Mouse (Mus musculus): ENCODE measurements around the gene Tmem175. TPM values are rescaled to one million over a fixed set of nuclear protein-coding genes. Genes with fewer than 3 reads are reported as not detected.

Gene Tmem175
- polyA plus RNA-seq (2015; fragmentation: Illumina TruSeq; extraction: RNeasy Lipid Tissue Mini Kit (QIAGEN cat#74804); ENCODE audit: low read depth, low replicate concordance): 39.2 TPM

DNA sequence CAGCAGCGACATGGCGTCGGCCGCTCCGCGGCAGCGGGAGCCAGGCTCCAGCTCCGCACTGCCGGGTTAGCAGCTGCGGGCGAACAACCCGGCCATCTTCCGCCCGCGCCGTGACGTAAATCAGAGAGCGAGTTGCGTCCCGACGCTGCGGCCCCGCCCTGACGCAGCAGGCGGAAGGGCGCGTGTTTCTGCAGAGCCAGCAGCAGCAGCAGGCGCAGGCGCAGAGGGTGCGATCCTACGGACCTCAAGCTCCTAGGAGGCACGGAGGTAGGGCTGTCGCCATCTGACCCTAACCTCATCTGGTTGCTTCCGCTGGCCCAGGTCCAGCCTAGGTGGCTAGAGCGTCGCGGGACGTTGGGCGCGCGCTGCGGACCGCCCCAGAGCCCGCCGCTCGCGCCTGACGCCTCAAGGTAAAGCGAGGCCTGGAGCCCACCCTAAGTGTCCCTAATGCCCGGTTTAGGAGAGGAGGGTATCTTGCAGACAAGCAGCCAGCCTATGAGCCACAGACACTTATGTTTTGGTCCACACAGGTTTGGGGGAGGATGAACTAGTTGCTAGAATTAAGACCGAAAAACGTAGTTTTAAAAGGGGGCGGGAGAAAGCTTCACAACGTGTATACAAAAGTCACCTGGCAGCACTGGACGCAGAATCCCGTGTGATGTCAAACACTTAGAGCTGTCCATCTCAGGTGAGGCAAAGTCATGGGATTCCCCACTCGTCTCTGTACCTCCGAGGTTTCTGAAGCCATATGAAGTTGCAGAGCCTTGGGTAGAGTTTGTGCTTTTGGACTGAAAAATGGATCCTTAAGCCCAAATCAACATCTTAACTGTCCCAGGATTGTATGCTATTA is at the start of gene Tmem175, which contains the start of gene Gak:
Tmem175 (plus strand) TSS at position 137 of the 850 bp plus-strand sequence.
Gak (minus strand) TSS at position 122 of the 850 bp plus-strand sequence.

DNA sequence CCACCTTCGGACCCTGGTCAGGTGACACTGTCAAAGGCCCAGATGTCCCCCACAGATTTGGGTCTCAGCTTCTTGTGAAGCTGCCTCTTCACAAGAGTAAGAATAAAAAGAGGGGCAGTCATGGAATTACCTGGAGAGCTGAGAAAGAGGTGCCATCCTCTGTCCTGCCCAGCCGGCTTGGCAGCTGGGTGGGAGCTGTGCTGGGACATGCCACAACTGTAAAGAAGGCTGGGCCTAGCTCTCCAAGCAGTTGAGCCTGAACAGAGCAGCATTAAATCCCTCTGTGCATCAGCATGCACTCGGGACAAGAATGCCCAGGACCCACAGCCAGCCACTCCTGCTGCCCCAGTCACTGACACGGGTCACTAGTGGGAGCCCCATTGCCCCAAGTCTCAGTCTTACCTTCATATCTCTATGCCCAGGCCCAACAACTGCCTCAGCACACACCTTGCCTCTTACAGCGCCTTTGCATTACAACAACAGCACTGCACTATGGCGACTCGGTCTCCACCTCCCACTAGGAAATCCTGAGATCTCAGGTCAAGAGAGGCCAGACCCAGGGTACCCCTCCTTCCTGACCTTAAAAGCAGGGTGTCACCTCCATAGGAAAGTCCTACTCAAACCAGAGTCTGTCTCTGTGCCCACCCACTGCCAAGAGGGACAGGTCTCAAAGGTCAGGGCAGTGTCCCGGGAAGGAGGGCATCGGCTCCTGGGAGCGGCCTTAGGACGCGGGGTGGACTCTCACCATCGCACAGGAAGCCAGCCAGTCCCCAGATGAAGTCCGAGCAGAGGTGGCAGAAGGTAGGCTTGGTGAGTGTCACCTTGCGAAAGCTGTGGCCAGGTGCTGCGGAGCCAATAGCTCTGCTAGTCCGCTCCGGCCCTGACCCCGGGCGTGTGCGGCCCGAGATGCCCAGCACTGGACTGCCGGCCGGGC is 30.4 kb downstream of the Tmem175 start, which contains the start of gene Idua:
Idua (plus strand) TSS at position 634 of the 934 bp plus-strand sequence.

DNA sequence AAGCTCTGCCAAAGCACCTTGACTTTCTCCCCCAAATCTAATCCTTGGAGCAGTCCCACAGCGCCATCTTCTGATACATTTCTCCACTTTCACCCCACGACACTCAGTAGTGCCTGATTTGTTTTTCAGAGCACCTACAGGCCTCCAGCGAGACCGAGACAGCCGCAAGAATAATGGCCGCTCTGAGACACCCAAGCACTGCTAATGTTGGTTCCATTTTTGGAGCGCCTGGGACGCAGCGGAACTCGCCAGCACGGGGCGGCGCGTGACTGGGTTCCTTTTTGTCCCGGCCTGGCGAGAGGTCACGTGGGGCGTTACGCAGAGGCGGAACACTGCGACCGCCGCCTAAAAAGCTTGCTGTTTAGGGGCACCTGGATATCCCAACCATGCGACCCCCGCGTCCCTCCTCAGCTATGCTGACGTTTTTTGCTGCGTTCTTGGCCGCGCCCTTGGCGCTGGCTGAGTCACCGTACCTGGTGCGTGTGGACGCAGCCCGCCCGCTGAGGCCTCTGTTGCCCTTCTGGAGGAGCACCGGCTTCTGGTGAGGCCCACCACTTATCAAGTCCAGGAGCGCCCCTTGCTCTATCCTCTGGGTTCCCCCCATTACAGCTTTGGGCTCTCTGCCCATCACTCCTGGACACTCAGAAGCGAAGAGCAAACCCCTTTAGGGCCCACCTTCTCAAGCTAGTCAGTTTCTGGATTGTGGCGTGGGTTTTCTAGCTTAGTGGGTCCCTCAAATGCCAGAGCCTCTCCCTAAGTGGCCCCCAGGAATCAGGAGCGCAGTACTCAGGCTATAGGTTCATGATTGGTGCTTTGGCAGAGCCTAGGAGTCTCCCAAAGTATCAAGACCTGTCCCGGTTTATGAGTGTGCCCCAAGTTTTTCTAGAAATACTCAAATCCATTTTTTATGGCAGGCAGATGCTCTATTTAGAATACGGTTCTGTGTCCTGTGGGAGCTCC is 39.7 kb downstream of the Tmem175 start, which contains the start of gene Dgkq:
Dgkq (minus strand) TSS at position 696 of the 960 bp plus-strand sequence.

DNA sequence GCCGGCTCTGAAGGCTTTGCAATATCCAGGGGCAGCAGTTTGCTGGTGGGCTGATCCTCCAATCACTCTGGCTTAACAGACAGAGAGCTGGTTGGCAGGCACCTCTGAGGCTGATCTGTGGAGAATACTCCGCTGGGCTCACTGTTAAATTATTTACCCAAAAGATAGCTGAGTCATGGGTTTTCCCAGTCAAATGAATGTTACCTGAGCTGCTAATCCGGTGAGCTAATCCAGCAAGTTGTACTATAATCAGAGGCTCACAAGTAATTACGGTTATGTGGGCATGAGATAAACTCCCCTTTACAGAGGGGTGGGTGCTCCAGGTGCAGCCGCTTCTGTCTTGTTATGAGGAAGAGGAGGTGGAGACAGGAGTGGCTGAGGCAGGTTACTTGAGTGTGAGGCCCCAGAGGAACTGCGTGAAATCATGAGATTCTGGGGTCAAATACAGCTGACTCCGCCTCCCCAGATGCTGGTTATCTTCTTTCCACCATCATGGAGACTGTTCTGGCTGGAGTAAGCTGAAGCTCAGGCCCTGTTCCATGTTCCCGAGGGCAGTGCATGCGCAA is 45.8 kb downstream of the Tmem175 start, which contains the start of gene Slc26a1:
Slc26a1 (minus strand) TSS at position 319 of the 566 bp plus-strand sequence.

DNA sequence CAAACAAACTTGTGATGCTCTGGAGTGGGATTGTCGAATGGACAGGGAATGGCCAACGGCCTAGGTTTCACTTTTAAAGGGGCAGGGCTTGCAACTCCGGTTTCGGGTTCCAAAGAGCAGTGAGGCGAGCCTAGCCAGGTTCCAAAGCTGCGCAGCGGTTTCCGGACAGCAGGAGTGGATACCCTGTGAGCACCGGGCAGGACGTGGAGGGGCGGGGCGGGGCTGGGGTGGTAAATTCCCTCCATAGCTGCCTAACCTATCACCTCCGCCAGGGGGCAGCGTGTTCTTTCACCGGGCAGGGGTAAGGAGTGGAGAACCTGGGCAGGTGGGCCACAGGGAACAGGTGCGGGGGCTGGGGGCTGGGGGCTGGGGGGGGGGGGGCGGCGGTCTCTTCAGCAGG is 62.7 kb downstream of the Tmem175 start, which contains the start of gene Fgfrl1:
Fgfrl1 (plus strand) TSS at position 112 of the 400 bp plus-strand sequence.

Other genes starting within 250 kb of the Tmem175 start
- 0.21 TPM for gene Pde6b, start 241.4 kb upstream of the Tmem175 start, polyA plus RNA-seq (2015; fragmentation: Illumina TruSeq; extraction: RNeasy Lipid Tissue Mini Kit (QIAGEN cat#74804); ENCODE audit: low read depth, low replicate concordance)
- gene Atp5k, start 195.3 kb upstream of the Tmem175 start, polyA plus RNA-seq (2015; fragmentation: Illumina TruSeq; extraction: RNeasy Lipid Tissue Mini Kit (QIAGEN cat#74804); ENCODE audit: low read depth, low replicate concordance): 1,292 TPM
- gene Mfsd7a, start 180.9 kb upstream of the Tmem175 start, polyA plus RNA-seq (2015; fragmentation: Illumina TruSeq; extraction: RNeasy Lipid Tissue Mini Kit (QIAGEN cat#74804); ENCODE audit: low read depth, low replicate concordance): 0.46 TPM
- gene Pcgf3, start 168.5 kb upstream of the Tmem175 start, polyA plus RNA-seq (2015; fragmentation: Illumina TruSeq; extraction: RNeasy Lipid Tissue Mini Kit (QIAGEN cat#74804); ENCODE audit: low read depth, low replicate concordance): 17.0 TPM
- gene Cplx1, start 79.7 kb upstream of the Tmem175 start, polyA plus RNA-seq (2015; fragmentation: Illumina TruSeq; extraction: RNeasy Lipid Tissue Mini Kit (QIAGEN cat#74804); ENCODE audit: low read depth, low replicate concordance): 706 TPM
- gene Gak, start within 50 bp of the Tmem175 start, polyA plus RNA-seq (2015; fragmentation: Illumina TruSeq; extraction: RNeasy Lipid Tissue Mini Kit (QIAGEN cat#74804); ENCODE audit: low read depth, low replicate concordance): 76.0 TPM
- gene Idua, start 30.6 kb downstream of the Tmem175 start, polyA plus RNA-seq (2015; fragmentation: Illumina TruSeq; extraction: RNeasy Lipid Tissue Mini Kit (QIAGEN cat#74804); ENCODE audit: low read depth, low replicate concordance): 16.7 TPM
- gene Dgkq, start 39.9 kb downstream of the Tmem175 start, polyA plus RNA-seq (2015; fragmentation: Illumina TruSeq; extraction: RNeasy Lipid Tissue Mini Kit (QIAGEN cat#74804); ENCODE audit: low read depth, low replicate concordance): 37.9 TPM
- gene Slc26a1, start 45.8 kb downstream of the Tmem175 start, polyA plus RNA-seq (2015; fragmentation: Illumina TruSeq; extraction: RNeasy Lipid Tissue Mini Kit (QIAGEN cat#74804); ENCODE audit: low read depth, low replicate concordance): 1.3 TPM
- gene Fgfrl1, start 62.6 kb downstream of the Tmem175 start, polyA plus RNA-seq (2015; fragmentation: Illumina TruSeq; extraction: RNeasy Lipid Tissue Mini Kit (QIAGEN cat#74804); ENCODE audit: low read depth, low replicate concordance): 20.9 TPM
- gene Rnf212, start 145.2 kb downstream of the Tmem175 start, polyA plus RNA-seq (2015; fragmentation: Illumina TruSeq; extraction: RNeasy Lipid Tissue Mini Kit (QIAGEN cat#74804); ENCODE audit: low read depth, low replicate concordance): not detected
- not detected for gene Tmed11, start 165.6 kb downstream of the Tmem175 start, polyA plus RNA-seq (2015; fragmentation: Illumina TruSeq; extraction: RNeasy Lipid Tissue Mini Kit (QIAGEN cat#74804); ENCODE audit: low read depth, low replicate concordance)
- not detected for gene Vmn2r8, start 179.1 kb downstream of the Tmem175 start, polyA plus RNA-seq (2015; fragmentation: Illumina TruSeq; extraction: RNeasy Lipid Tissue Mini Kit (QIAGEN cat#74804); ENCODE audit: low read depth, low replicate concordance)
- not detected for gene Vmn2r9, start 222.8 kb downstream of the Tmem175 start, polyA plus RNA-seq (2015; fragmentation: Illumina TruSeq; extraction: RNeasy Lipid Tissue Mini Kit (QIAGEN cat#74804); ENCODE audit: low read depth, low replicate concordance)

Data from brain, adult 10 weeks (tissue).